Mouse (Mus musculus): ENCODE data around the gene Myzap. TPM values are rescaled to one million over a fixed set of nuclear protein-coding genes. Genes with fewer than 3 reads are reported as not detected.

Myzap gene
- polyA plus RNA-seq (2015; fragmentation: Nextera tagmentation; extraction: Ambion mirVana): 2.2 and 2.7 TPM in 2 replicates

DNA sequence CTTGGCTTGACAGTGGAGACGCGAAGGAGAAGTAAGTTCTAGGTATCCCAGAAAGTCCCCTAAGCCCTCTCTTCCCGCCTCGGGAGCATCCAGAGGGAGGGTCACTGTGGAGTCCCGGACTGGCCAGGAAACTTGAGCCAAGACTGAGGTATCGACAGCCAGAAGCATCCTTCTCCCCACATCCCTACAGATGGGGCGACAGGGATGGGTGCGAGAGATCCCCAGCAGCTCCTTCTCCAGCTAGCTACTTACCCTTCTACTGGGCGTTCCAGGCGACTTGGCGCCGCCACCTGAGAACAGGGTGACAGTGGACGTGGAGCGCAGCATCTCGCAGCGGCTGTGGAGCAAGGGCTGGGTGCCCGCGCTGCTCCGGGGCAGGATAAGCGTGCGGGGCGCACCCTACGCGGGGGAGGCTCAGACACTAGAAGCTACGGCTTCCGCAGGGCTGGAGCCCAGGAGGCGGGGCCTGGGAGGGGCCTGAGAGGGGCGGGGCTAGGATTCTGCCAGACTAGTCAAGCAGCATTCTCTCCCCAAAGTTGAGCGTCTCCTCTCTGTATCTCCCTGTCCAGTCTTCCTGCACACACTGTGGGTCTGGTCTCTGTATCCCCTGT lies at the start of gene Myzap:
Gene Myzap, minus strand, starts transcription at position 423 of the 611 bp plus-strand sequence.
- Histone ChIP-seq H3K4me2 (peak within 1 kb of the TSS; percentile 69), H3K27ac (replicated peaks) (no peak within 1 kb of the TSS), H3K27me3 (peaks cover 23% of the 10 kb centered on the region), H3K9me3 (replicated peaks) (no peaks in the 10 kb centered on the region), H3K4me3 (replicated peaks) (peak within 1 kb of the TSS; percentile 54), H3K9ac (peak within 1 kb of the TSS; percentile 37; the same call in 1 of the 2 replicates), H3K4me1 (replicated peaks) (peaks cover 13% of the 10 kb centered on the region), H3K36me3 (replicated peaks) (no peaks in the 10 kb centered on the region)
- ATAC-seq (ENCODE audit: insufficient read depth): peak; percentile 70
- whole genome bisulfite sequencing (ENCODE audit: insufficient replicate concordance): 2% methylated on average over 29 of the region's 29 CpGs

DNA sequence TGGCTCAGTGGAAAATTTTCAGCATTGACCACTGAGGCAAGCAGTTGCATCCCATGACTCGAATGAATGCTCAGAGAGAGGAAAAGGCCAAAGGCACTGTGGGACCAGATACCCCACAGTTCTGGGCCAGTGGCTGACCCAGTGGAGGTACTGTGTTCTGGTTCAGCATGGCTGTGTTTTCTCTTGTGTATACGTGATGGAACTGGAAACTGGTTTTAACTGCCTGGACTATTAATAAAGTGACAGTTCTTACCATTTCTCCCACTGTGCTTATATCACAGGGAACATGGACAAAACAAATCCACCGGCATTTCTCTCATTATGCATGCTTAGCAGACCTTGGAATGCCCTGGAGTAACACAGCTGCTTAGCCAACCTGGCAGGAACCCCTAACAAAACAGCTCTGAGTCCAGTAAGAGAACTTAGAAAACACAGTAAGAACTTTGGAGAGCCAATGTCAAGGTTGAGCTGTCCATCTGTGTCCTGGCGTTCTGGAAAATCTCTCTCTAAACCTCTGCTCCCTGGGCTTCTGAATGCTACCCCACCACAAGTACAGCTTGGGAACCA lies 48.3 kb upstream of the Myzap start:
- Histone ChIP-seq H3K27me3 (no peaks in the 10 kb centered on the region), H3K4me1 (replicated peaks) (no peaks in the 10 kb centered on the region), H3K36me3 (replicated peaks) (no peaks in the 10 kb centered on the region), H3K4me2 (no peak overlapping the region), H3K9me3 (replicated peaks) (no peaks in the 10 kb centered on the region), H3K27ac (replicated peaks) (no peak overlapping the region), H3K4me3 (replicated peaks) (no peak overlapping the region), H3K9ac (no peak overlapping the region)
- WGBS (ENCODE audit: insufficient replicate concordance): 59% methylated on average over 4 of the region's 4 CpGs
- no peak for ATAC-seq (ENCODE audit: insufficient read depth)

DNA sequence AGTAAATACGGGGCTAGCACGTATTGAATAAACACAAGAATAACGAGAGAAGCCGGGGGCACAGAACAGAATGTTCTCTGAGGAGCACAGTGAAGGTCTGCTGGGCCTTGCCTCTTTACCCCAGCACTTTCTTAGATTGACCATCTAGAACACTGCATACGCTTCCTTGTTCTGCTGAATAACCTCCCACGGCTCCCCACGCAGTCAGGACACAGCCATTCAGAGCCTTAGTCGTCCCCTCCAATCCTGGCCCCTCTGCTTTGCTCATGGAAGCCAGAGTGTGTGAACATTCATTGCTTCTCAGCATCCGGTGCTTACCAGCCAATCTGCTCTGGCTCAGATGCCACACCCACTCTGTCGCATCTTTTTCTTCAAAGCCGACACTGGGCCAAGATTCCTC lies 46.0 kb upstream of the Myzap start:
- Histone ChIP-seq H3K27ac (replicated peaks) (no peak overlapping the region), H3K4me3 (replicated peaks) (no peak overlapping the region), H3K4me2 (no peak overlapping the region), H3K9ac (no peak overlapping the region), H3K9me3 (replicated peaks) (no peaks in the 10 kb centered on the region), H3K36me3 (replicated peaks) (no peaks in the 10 kb centered on the region), H3K4me1 (replicated peaks) (no peaks in the 10 kb centered on the region), H3K27me3 (no peaks in the 10 kb centered on the region)
- 73% methylated on average over 11 of the region's 11 CpGs for WGBS (ENCODE audit: insufficient replicate concordance)
- no peak for ATAC-seq (ENCODE audit: insufficient read depth)

DNA sequence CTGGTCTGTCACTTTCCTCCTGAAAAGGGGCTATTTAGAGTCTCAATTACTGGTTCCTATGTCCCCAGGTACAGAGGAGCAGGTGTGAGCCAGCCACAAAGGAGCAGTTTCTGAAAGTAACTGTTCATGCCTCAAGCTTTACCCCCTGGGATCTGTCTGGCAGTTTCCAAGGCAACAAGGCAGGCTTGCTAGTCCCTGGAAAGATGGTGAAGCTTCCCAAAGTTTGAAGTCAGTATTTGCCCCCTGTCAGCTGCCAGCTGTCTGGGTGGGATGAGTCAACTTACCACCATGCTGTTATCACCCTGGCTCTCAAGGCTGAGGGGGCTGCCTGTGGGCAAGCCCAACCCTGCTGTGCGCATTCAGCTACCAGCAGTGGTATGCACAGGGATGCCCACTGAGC lies 44.7 kb upstream of the Myzap start:
- Histone ChIP-seq H3K9me3 (replicated peaks) (no peaks in the 10 kb centered on the region), H3K27me3 (no peaks in the 10 kb centered on the region), H3K9ac (no peak overlapping the region), H3K27ac (replicated peaks) (no peak overlapping the region), H3K4me3 (replicated peaks) (no peak overlapping the region), H3K4me1 (replicated peaks) (no peaks in the 10 kb centered on the region), H3K36me3 (replicated peaks) (no peaks in the 10 kb centered on the region), H3K4me2 (no peak overlapping the region)
- ATAC-seq (ENCODE audit: insufficient read depth): no peak
- WGBS (ENCODE audit: insufficient replicate concordance): 76% methylated on average over 1 of the region's 1 CpGs

DNA sequence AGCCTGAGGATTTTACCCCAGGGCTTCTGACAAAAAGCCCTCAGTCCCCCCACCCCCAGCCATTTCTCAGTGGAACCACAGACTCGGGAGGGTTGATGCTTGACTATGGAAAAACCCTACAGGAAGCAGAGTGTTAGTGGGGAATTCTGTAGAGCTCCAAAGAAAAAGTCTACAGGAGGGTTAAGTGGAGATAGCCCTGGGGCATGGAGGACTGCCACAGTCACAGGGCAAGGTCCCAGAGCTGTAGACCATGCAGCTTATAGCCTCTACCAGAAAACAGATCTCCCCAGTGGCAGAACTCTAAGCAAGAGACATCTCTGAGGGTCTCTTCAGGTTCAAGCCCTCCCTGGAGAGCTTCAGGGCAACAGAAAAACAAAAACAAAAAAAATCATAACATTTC lies 43.5 kb upstream of the Myzap start:
- Histone ChIP-seq H3K36me3 (replicated peaks) (no peaks in the 10 kb centered on the region), H3K4me2 (no peak overlapping the region), H3K4me1 (replicated peaks) (no peaks in the 10 kb centered on the region), H3K27ac (replicated peaks) (no peak overlapping the region), H3K9ac (no peak overlapping the region), H3K27me3 (no peaks in the 10 kb centered on the region), H3K9me3 (replicated peaks) (no peaks in the 10 kb centered on the region), H3K4me3 (replicated peaks) (no peak overlapping the region)
- ATAC-seq (ENCODE audit: insufficient read depth): no peak
- WGBS (ENCODE audit: insufficient replicate concordance): 32% methylated on average over 1 of the region's 1 CpGs

DNA sequence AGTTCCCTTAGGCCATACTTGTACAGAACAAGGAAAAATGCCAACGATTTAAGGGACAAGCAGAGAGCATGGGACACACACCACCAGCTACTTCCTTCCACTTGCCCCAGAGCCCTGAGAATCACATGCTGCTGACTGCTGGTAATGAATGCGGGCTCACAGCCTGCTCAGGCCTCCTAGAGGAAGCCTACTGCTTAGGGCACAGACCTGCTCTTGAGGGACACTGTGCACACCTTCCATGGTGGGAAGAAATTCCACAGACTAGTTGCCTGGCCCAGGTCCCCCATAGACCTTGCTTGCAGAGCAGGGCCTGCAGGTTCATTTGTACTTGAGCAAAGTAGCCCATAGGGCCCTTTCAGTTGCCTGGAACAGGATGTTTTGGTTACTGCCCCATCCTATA lies 42.8 kb upstream of the Myzap start:
- no peaks in the 10 kb centered on the region for H3K27me3 ChIP-seq
- no peak overlapping the region for H3K9ac ChIP-seq
- H3K4me3 ChIP-seq (replicated peaks): no peak overlapping the region
- no peak overlapping the region for H3K4me2 ChIP-seq
- WGBS (ENCODE audit: insufficient replicate concordance): 58% methylated on average over 2 of the region's 2 CpGs
- no peaks in the 10 kb centered on the region for H3K4me1 ChIP-seq (replicated peaks)
- H3K9me3 ChIP-seq (replicated peaks): no peaks in the 10 kb centered on the region
- no peak overlapping the region for H3K27ac ChIP-seq (replicated peaks)
- no peaks in the 10 kb centered on the region for H3K36me3 ChIP-seq (replicated peaks)
- ATAC-seq (ENCODE audit: insufficient read depth): no peak

DNA sequence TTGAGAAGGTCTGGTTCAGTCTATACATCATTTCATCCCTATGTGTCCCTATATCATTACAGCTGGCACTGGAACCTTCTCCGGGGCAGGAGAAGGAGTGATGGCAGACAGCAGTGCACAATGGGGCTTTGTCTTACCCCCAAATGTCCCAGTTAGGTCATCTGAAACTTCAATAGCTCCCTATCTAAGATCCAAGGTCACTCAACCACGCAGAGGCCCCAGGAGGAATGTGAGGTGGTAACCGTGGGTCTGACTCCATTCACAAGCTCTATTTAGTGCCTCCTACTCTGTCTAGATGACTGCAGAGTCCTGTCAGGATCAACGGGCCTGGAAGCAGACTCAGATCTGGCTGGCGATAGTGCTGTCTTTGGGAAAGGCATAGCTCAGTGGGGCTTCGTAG lies 36.8 kb upstream of the Myzap start:
- no peaks in the 10 kb centered on the region for H3K36me3 ChIP-seq (replicated peaks)
- H3K27ac ChIP-seq (replicated peaks): no peak overlapping the region
- no peaks in the 10 kb centered on the region for H3K27me3 ChIP-seq
- H3K9me3 ChIP-seq (replicated peaks): no peaks in the 10 kb centered on the region
- no peak overlapping the region for H3K9ac ChIP-seq
- H3K4me3 ChIP-seq (replicated peaks): no peak overlapping the region
- no peak for ATAC-seq (ENCODE audit: insufficient read depth)
- 61% methylated on average over 6 of the region's 6 CpGs for WGBS (ENCODE audit: insufficient replicate concordance)
- no peak overlapping the region for H3K4me2 ChIP-seq
- no peaks in the 10 kb centered on the region for H3K4me1 ChIP-seq (replicated peaks)

DNA sequence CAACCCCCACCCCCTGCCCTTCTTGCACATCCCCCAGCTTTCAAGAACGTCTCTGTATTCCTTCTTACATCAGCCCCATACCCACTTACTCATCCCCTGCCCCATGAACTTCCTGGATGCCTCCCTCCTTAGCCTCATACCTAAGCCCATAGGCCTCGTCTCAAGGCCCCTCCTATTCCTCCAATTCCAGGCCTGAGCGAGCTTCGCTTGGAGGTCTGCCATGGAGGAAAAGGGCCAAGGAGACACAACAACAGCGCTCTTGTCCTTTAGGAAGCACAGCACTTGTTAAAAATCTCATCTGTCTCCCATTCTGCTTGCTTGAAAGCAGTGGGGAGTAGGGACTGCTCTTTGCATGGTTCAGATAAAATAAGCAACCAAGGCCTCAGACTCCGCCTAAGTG lies 36.1 kb upstream of the Myzap start:
- Histone ChIP-seq H3K9me3 (replicated peaks) (no peaks in the 10 kb centered on the region), H3K36me3 (replicated peaks) (no peaks in the 10 kb centered on the region), H3K4me3 (replicated peaks) (no peak overlapping the region), H3K27me3 (no peaks in the 10 kb centered on the region), H3K9ac (no peak overlapping the region), H3K4me2 (no peak overlapping the region), H3K4me1 (replicated peaks) (no peaks in the 10 kb centered on the region), H3K27ac (replicated peaks) (no peak overlapping the region)
- ATAC-seq (ENCODE audit: insufficient read depth): no peak
- WGBS (ENCODE audit: insufficient replicate concordance): 63% methylated on average over 6 of the region's 6 CpGs

DNA sequence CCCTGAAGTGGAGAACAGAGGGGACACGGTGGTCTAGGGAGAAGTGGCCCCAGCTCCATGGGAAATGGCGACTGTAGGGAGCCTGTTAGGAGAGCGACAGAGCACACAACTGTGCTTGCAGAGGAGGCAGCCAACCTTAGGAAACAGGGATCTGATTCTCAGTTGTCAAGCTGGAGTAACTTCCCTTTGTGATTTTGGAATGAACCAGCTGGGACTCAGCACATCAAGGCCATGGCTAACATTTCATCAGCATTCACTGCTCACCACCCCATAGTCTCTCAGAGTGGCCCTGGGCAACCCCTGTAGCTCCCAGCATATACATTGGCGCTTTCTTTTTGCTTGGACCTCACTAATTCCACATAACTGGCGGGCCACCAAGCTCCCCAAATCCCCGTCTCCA lies 33.8 kb upstream of the Myzap start:
- Histone ChIP-seq H3K9ac (no peak overlapping the region), H3K27ac (replicated peaks) (no peak overlapping the region), H3K4me3 (replicated peaks) (no peak overlapping the region), H3K36me3 (replicated peaks) (no peaks in the 10 kb centered on the region), H3K4me1 (replicated peaks) (no peaks in the 10 kb centered on the region), H3K4me2 (no peak overlapping the region), H3K9me3 (replicated peaks) (no peaks in the 10 kb centered on the region), H3K27me3 (no peaks in the 10 kb centered on the region)
- no peak for ATAC-seq (ENCODE audit: insufficient read depth)
- WGBS (ENCODE audit: insufficient replicate concordance): 55% methylated on average over 6 of the region's 6 CpGs

DNA sequence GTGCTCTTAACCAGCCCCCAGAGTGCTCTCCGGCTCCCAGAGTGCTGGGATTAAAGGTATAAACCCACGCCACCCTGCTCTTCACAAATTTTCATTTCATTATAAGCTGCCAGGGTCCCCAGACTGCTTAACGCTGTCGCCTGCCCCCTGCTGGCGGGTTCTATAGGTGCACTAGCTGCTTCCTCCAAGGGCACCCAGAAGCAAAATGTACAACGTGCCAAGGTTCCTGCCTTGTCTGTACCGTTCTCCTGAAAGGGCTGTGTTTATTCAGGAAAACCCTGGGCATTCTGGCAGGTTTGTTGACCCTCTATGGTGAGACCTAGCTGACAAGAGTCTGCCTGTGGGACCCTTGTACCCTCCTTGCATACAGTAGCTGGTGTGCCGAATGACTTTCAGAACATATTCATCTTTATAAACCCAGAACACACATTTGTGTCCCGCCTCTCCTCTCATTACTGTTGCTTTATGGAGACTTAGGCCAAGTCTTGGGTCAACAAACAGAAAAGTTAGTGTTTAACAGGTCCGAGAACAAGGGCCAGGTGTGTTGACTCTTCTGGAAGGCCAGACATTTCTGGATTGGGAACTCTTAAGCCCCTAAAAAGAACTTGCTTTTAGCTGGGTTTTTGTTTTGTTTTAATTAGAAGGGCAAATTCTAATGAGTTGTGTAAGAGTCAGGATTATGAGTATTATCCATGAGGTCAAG lies 32.8 kb upstream of the Myzap start:
- ATAC-seq (ENCODE audit: insufficient read depth): no peak
- H3K9me3 ChIP-seq (replicated peaks): no peaks in the 10 kb centered on the region

DNA sequence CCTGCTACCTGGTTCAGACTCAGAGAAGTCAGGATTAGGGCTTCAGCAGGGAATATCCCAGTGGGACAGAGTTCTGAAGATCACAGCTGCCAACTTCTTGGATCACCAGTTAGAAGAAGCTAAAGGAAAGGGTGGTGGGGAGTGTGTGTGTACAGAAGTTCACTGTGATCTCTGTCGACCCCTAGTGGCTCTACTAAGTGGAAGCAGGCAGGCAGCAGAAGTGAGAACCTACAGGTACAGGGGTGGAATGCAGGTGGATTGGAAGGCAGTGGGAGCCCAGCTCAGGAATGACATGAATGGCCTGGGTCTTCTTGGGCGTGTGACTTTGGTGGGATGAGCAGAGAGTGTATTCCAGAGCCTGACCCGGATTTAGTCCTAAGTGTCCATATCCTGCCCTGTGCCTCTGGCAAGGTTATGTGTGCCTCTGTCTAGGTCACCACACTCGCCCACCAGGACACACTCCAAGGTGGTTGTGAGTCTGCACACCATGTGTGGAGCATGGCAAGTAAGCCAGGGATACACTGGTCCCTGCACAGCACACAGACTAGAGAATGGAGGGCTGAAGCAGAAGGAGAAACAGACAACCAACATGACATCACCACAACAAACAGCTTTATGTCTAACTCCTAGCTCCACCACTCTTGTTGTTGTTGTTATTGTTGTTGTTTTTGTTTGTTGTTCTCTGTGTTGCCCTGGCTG lies 31.9 kb upstream of the Myzap start:
- Histone ChIP-seq H3K4me3 (replicated peaks) (no peak overlapping the region), H3K4me1 (replicated peaks) (no peaks in the 10 kb centered on the region), H3K4me2 (no peak overlapping the region), H3K27ac (replicated peaks) (no peak overlapping the region), H3K9ac (no peak overlapping the region), H3K36me3 (replicated peaks) (no peaks in the 10 kb centered on the region), H3K9me3 (replicated peaks) (no peaks in the 10 kb centered on the region), H3K27me3 (no peaks in the 10 kb centered on the region)
- WGBS (ENCODE audit: insufficient replicate concordance): 19% methylated on average over 4 of the region's 4 CpGs
- ATAC-seq (ENCODE audit: insufficient read depth): no peak

More for the DNA sequence above, 32.8 kb upstream of the Myzap start:
- no peaks in the 10 kb centered on the region for H3K4me1 ChIP-seq (replicated peaks)
- no peak overlapping the region for H3K4me3 ChIP-seq (replicated peaks)
- H3K27ac ChIP-seq (replicated peaks): no peak overlapping the region
- no peaks in the 10 kb centered on the region for H3K27me3 ChIP-seq
- no peak overlapping the region for H3K4me2 ChIP-seq
- no peak overlapping the region for H3K9ac ChIP-seq
- no peaks in the 10 kb centered on the region for H3K36me3 ChIP-seq (replicated peaks)
- WGBS (ENCODE audit: insufficient replicate concordance): 26% methylated on average over 10 of the region's 10 CpGs
